Mouse (Mus musculus) kidney, postnatal 0 days (tissue): ENCODE data around the gene Olfr1348. TPM values are rescaled to one million over a fixed set of nuclear protein-coding genes. Genes with fewer than 3 reads are reported as not detected.
A peak's percentile ranks its signal among the peaks of the same experiment; 100 is the strongest.
"Not testable (repeated sequence)": the region's sequence is repeated elsewhere in the genome, so short reads cannot be mapped to it uniquely, and the experiment has no call there.

Source experiments
- ATAC-seq: fragments of 200-750 bp; cut with Nextera tagmentation; replicated peaks from 2 replicates; pipeline ENCODE4 v1.8.0; 2017; ENCODE audit warnings: low read depth, moderate number of reproducible peaks, moderate TSS enrichment, moderate library complexity; ENCODE audit not compliant: low FRiP score
- DNase-seq: peaks from one replicate; pipeline ENCODE4 v3.0.0-alpha.2; 2016; ENCODE audit warnings: low spot score
- H3K27ac ChIP-seq: fragments of 300-500 bp; sonication (generic); 2 replicates; pipeline ENCODE4 v1.5.1; 2014; ENCODE audit warnings: mild to moderate bottlenecking
- H3K27me3 ChIP-seq: fragments of 300-500 bp; sonication (generic); 2 replicates; pipeline ENCODE4 v1.6.1; 2014; ENCODE audit warnings: low read length, mixed read lengths; ENCODE audit not compliant: insufficient read depth
- H3K36me3 ChIP-seq: fragments of 300-500 bp; sonication (generic); 2 replicates; pipeline ENCODE4 v1.6.1; 2014; ENCODE audit warnings: low read length, mixed read lengths; ENCODE audit not compliant: insufficient read depth
- H3K4me1 ChIP-seq: fragments of 300-500 bp; sonication (generic); replicated peaks from 2 replicates; pipeline ENCODE4 v1.6.1; 2014; ENCODE audit warnings: antibody characterized with exemption, low read length, mixed read lengths; ENCODE audit not compliant: insufficient read depth
- H3K4me2 ChIP-seq: fragments of 300-500 bp; sonication (generic); 2 replicates; pipeline ENCODE4 v1.6.1; 2014; ENCODE audit warnings: mild to moderate bottlenecking, low read length, moderate library complexity, mixed read lengths
- H3K4me3 ChIP-seq: fragments of 300-500 bp; sonication (generic); replicated peaks from 2 replicates; pipeline ENCODE4 v1.5.1; 2014; ENCODE audit warnings: low read depth, low read length
- H3K9ac ChIP-seq: fragments of 300-500 bp; sonication (generic); 2 replicates; pipeline ENCODE4 v1.6.1; 2014; ENCODE audit warnings: low read depth, low read length
- H3K9me3 ChIP-seq: fragments of 300-500 bp; sonication (generic); replicated peaks from 2 replicates; pipeline ENCODE4 v1.6.1; 2016; ENCODE audit warnings: low read length, inconsistent platforms, mixed read lengths
- CTCF ChIP-seq: IDR thresholded peaks from 2 replicates; pipeline ENCODE4 v1.5.1; 2016; ENCODE audit warnings: antibody characterized with exemption, low read depth, mild to moderate bottlenecking, moderate library complexity
- WGBS: fragments of 180-500 bp; shearing (Covaris S2); extraction: QIAGEN DNeasy Blood & Tissue Kit; methylation state at CpG from one replicate; pipeline ENCODE4 v1.1.7; 2014; 5-methylcytosine and 5-hydroxymethylcytosine counted together
- polyA plus RNA-seq: library from polyadenylated mRNA; unstranded; fragments of >200 nt; fragmentation: Nextera tagmentation; extraction: Ambion mirVana; gene quantifications from 2 replicates; pipeline ENCODE4 v1.2.1, GENCODE M21; 2015

Olfr1348 gene
- polyA plus RNA-seq, result not detected in 2 replicates

- Histone ChIP-seq H3K9ac (no peak within 1 kb of the TSS), H3K36me3 (no peaks in the 10 kb centered on the region), H3K4me3 (no peak within 1 kb of the TSS), H3K27ac (no peak within 1 kb of the TSS), H3K9me3 (no peaks in the 10 kb centered on the region), H3K4me1 (no peaks in the 10 kb centered on the region), H3K27me3 (no peaks in the 10 kb centered on the region), H3K4me2 (no peak within 1 kb of the TSS)
- 100% methylated on average over 1 of the region's 1 CpGs for WGBS
- TF ChIP-seq CTCF, result no peak
- ATAC-seq (no peak), DNase-seq (no peak)
Observed at GRCm38 (mm10) chr7:6508648-6509047, at the start of gene Olfr1348. TSS of gene Olfr1348 (minus strand) at chr7:6508748.

- H3K27ac ChIP-seq, result no peak overlapping the region
- H3K4me1 ChIP-seq, result no peaks in the 10 kb centered on the region
- H3K4me2 ChIP-seq, result no peak overlapping the region
- H3K36me3 ChIP-seq, result no peaks in the 10 kb centered on the region
- 67% methylated on average over 5 of the region's 5 CpGs for WGBS
- no peaks in the 10 kb centered on the region for H3K9me3 ChIP-seq
- ATAC-seq, result no peak
- peak; percentile 41 for TF ChIP-seq CTCF
- H3K4me3 ChIP-seq, result no peak overlapping the region
- DNase-seq, result no peak
- H3K9ac ChIP-seq, result no peak overlapping the region
- no peaks in the 10 kb centered on the region for H3K27me3 ChIP-seq
Observed at GRCm38 (mm10) chr7:6526141-6526540, 17.6 kb upstream of the Olfr1348 start.

GRCm38 (mm10) chr7:6525001-6525400, 16.5 kb upstream of the Olfr1348 start:
- H3K27me3 ChIP-seq, result no peaks in the 10 kb centered on the region
- TF ChIP-seq CTCF, result no peak; the same call in 1 of the 2 replicates
- H3K4me2 ChIP-seq, result no peak overlapping the region
- 67% methylated on average over 3 of the region's 3 CpGs for WGBS
- H3K9ac ChIP-seq, result no peak overlapping the region
- no peak overlapping the region for H3K4me3 ChIP-seq
- H3K27ac ChIP-seq, result no peak overlapping the region
- ATAC-seq (no peak), DNase-seq (no peak)
- H3K4me1 ChIP-seq, result no peaks in the 10 kb centered on the region
- H3K36me3 ChIP-seq, result no peaks in the 10 kb centered on the region
- no peaks in the 10 kb centered on the region for H3K9me3 ChIP-seq

- Histone ChIP-seq H3K27me3 (no peaks in the 10 kb centered on the region), H3K36me3 (no peaks in the 10 kb centered on the region), H3K4me1 (no peaks in the 10 kb centered on the region), H3K4me2 (no peak within 1 kb of the TSS), H3K9me3 (no peaks in the 10 kb centered on the region), H3K9ac (no peak within 1 kb of the TSS), H3K27ac (no peak within 1 kb of the TSS), H3K4me3 (no peak within 1 kb of the TSS)
- ATAC-seq (no peak), DNase-seq (no peak)
- TF ChIP-seq CTCF, result no peak
- 82% methylated on average over 5 of the region's 5 CpGs for WGBS
Observed at GRCm38 (mm10) chr7:6522850-6523249, 14.3 kb upstream of the Olfr1348 start, which contains the start of gene Olfr1349. TSS of gene Olfr1349 (minus strand) at chr7:6522950.

GRCm38 (mm10) chr7:6521666-6522065, 13.1 kb upstream of the Olfr1348 start:
- no peak for DNase-seq
- WGBS, result 37% methylated on average over 1 of the region's 1 CpGs

GRCm38 (mm10) chr7:6499655-6500054, 8.9 kb downstream of the Olfr1348 start, which contains the start of gene Olfr1347:
TSS of gene Olfr1347 (minus strand) at chr7:6499755.
- DNase-seq, result no peak
- Histone ChIP-seq H3K36me3 (no peaks in the 10 kb centered on the region), H3K4me1 (no peaks in the 10 kb centered on the region), H3K9ac (no peak within 1 kb of the TSS), H3K9me3 (no peaks in the 10 kb centered on the region), H3K4me3 (no peak within 1 kb of the TSS), H3K27me3 (no peaks in the 10 kb centered on the region), H3K27ac (no peak within 1 kb of the TSS), H3K4me2 (no peak within 1 kb of the TSS)
- ATAC-seq, result no peak
- no peak for TF ChIP-seq CTCF
- WGBS, result 57% methylated on average over 1 of the region's 1 CpGs

More at GRCm38 (mm10) chr7:6521666-6522065, 13.1 kb upstream of the Olfr1348 start:
- Histone ChIP-seq H3K27me3 (no peaks in the 10 kb centered on the region), H3K4me2 (no peak overlapping the region), H3K9me3 (no peaks in the 10 kb centered on the region), H3K4me1 (no peaks in the 10 kb centered on the region), H3K36me3 (no peaks in the 10 kb centered on the region), H3K9ac (no peak overlapping the region), H3K27ac (no peak overlapping the region), H3K4me3 (no peak overlapping the region)
- no peak for TF ChIP-seq CTCF
- ATAC-seq, result no peak

GRCm38 (mm10) chr7:6486841-6487240, 21.7 kb downstream of the Olfr1348 start, which contains the start of gene Olfr5:
TSS of gene Olfr5 (minus strand) at chr7:6486941.
- no peak within 1 kb of the TSS for H3K4me3 ChIP-seq
- TF ChIP-seq CTCF, result no peak
- ATAC-seq, result no peak
- H3K27me3 ChIP-seq, result no peaks in the 10 kb centered on the region
- no peak within 1 kb of the TSS for H3K9ac ChIP-seq
- no peaks in the 10 kb centered on the region for H3K4me1 ChIP-seq
- no peak within 1 kb of the TSS for H3K27ac ChIP-seq
- no peak within 1 kb of the TSS for H3K4me2 ChIP-seq
- 28% methylated on average over 2 of the region's 2 CpGs for WGBS
- no peaks in the 10 kb centered on the region for H3K36me3 ChIP-seq
- DNase-seq, result no peak
- H3K9me3 ChIP-seq, result no peaks in the 10 kb centered on the region

GRCm38 (mm10) chr7:6477633-6478032, 30.9 kb downstream of the Olfr1348 start:
- DNase-seq, H3K27me3 ChIP-seq, ATAC-seq, H3K27ac ChIP-seq, H3K4me3 ChIP-seq, H3K9me3 ChIP-seq, H3K36me3 ChIP-seq, H3K4me2 ChIP-seq, H3K9ac ChIP-seq, H3K4me1 ChIP-seq: not testable (repeated sequence)
- WGBS, result 71% methylated on average over 2 of the region's 2 CpGs
